Mouse (Mus musculus) limb, embryonic 11.5 days (tissue): ENCODE measurements around the gene Lamb3. TPM values are rescaled to one million over a fixed set of nuclear protein-coding genes. Genes with fewer than 3 reads are reported as not detected.

Source experiments
- ATAC-seq: fragments of 200-750 bp; cut with Nextera tagmentation; 2 replicates; pipeline ENCODE4 v1.8.0; 2017; ENCODE audit warnings: low read depth; ENCODE audit not compliant: insufficient number of reproducible peaks, low FRiP score, low TSS enrichment
- DNase-seq: peaks from one replicate; pipeline ENCODE4 v3.0.0-alpha.2; 2015; ENCODE audit warnings: low spot score
- H3K27ac ChIP-seq: fragments of 300-500 bp; sonication (generic); replicated peaks from 2 replicates; pipeline ENCODE4 v1.5.1; 2014; ENCODE audit warnings: low read depth, mild to moderate bottlenecking, low read length
- H3K27me3 ChIP-seq: fragments of 300-500 bp; sonication (generic); 2 replicates; pipeline ENCODE4 v1.6.1; 2014; ENCODE audit warnings: mild to moderate bottlenecking, low read length, mixed read lengths; ENCODE audit not compliant: control insufficient read depth, insufficient read depth
- H3K36me3 ChIP-seq: fragments of 300-500 bp; sonication (generic); 2 replicates; pipeline ENCODE4 v1.6.1; 2014; ENCODE audit warnings: mild to moderate bottlenecking, low read length, moderate library complexity, mixed read lengths; ENCODE audit not compliant: control insufficient read depth, insufficient read depth
- H3K4me1 ChIP-seq: fragments of 300-500 bp; sonication (generic); 2 replicates; pipeline ENCODE4 v1.6.1; 2014; ENCODE audit warnings: low read length, mixed read lengths; ENCODE audit not compliant: control insufficient read depth, insufficient read depth
- H3K4me2 ChIP-seq: fragments of 300-500 bp; sonication (generic); 2 replicates; pipeline ENCODE4 v1.6.1; 2014; ENCODE audit warnings: low read depth, mild to moderate bottlenecking, moderate library complexity; ENCODE audit not compliant: severe bottlenecking
- H3K4me3 ChIP-seq: fragments of 300-500 bp; sonication (generic); 2 replicates; pipeline ENCODE4 v1.5.1; 2014; ENCODE audit warnings: low read depth, low read length
- H3K9ac ChIP-seq: fragments of 300-500 bp; sonication (generic); 2 replicates; pipeline ENCODE4 v1.6.1; 2014; ENCODE audit warnings: mild to moderate bottlenecking, low read length
- H3K9me3 ChIP-seq: fragments of 300-500 bp; sonication (generic); 2 replicates; pipeline ENCODE4 v1.6.1; 2016; ENCODE audit warnings: low read length; ENCODE audit not compliant: control insufficient read depth
- WGBS: fragments of 180-500 bp; shearing (Covaris S2); extraction: QIAGEN DNeasy Blood & Tissue Kit; methylation state at CpG from one replicate; pipeline ENCODE4 v1.1.7; 2014; 5-methylcytosine and 5-hydroxymethylcytosine counted together
- polyA plus RNA-seq: library from polyadenylated mRNA; unstranded; fragments of >200 nt; fragmentation: Nextera tagmentation; extraction: Ambion mirVana; gene quantifications from 2 replicates; pipeline ENCODE4 v1.2.1, GENCODE M21; 2014

Gene Lamb3
- polyA plus RNA-seq, 1 experiment from 2014 or later = 0.79 TPM

DNA sequence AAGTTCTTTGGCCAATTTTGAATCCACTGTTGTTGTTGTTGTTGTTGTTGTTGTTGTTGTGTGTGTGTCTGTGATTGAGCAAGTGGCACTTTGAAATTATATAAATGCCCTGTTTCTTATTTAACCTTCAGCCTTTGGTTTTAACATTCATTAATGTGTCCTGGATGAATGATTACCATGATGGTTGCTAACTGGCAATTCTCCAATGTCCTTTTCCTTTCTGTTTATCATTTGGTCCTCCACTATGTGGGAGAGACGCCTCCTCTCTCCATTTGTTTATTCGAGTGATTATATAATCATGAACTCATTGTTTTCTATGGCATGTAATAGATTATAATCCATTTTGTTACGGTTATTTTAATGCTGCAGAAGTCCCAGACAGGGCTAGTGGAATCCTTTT lies 23.0 kb downstream of the Lamb3 start:
- H3K36me3 ChIP-seq = no peaks in the 10 kb centered on the region
- H3K4me1 ChIP-seq = no peaks in the 10 kb centered on the region
- no peak overlapping the region for H3K27ac ChIP-seq
- no peak for DNase-seq
- H3K4me2 ChIP-seq = no peak overlapping the region
- H3K4me3 ChIP-seq = no peak overlapping the region
- WGBS = 85% methylated on average over 3 of the region's 3 CpGs
- ATAC-seq = no peak
- H3K27me3 ChIP-seq = no peaks in the 10 kb centered on the region
- H3K9me3 ChIP-seq = no peaks in the 10 kb centered on the region
- no peak overlapping the region for H3K9ac ChIP-seq

GRCm38 (mm10) chr1:193230935-193231334 lies 23.4 kb downstream of the Lamb3 start:
- no peak overlapping the region for H3K4me2 ChIP-seq
- H3K27ac ChIP-seq = no peak overlapping the region
- DNase-seq (no peak), ATAC-seq (no peak)
- H3K9ac ChIP-seq = no peak overlapping the region
- H3K4me3 ChIP-seq = no peak overlapping the region
- H3K27me3 ChIP-seq = no peaks in the 10 kb centered on the region
- no peaks in the 10 kb centered on the region for H3K4me1 ChIP-seq
- H3K36me3 ChIP-seq = no peaks in the 10 kb centered on the region
- 84% methylated on average over 5 of the region's 5 CpGs for WGBS
- H3K9me3 ChIP-seq = no peaks in the 10 kb centered on the region

DNA sequence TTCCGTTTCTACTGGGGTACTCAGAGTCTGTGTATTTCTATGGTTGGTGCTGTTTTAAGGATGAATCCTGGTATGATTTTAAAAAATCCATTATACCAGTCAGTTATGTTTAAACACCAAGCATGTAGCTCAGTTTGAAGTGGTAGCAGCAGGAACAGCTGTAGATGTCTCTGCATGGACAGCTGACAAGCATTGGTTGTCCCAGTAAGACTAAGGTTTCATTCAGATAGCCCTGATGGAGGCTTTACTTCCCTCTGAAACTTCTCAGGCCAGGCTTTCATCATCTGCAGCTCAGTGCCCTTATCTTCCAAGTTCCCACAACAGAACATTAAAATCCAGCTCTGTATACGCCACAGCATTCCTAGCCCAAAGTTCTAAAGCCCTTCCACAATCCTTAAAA lies 25.2 kb downstream of the Lamb3 start:
- DNase-seq (no peak), ATAC-seq (no peak)
- H3K9me3 ChIP-seq = no peaks in the 10 kb centered on the region
- WGBS = 73% methylated on average over 2 of the region's 2 CpGs
- no peak overlapping the region for H3K4me2 ChIP-seq
- H3K36me3 ChIP-seq = no peaks in the 10 kb centered on the region
- no peak overlapping the region for H3K9ac ChIP-seq
- H3K4me3 ChIP-seq = no peak overlapping the region
- no peaks in the 10 kb centered on the region for H3K4me1 ChIP-seq
- no peaks in the 10 kb centered on the region for H3K27me3 ChIP-seq
- no peak overlapping the region for H3K27ac ChIP-seq

DNA sequence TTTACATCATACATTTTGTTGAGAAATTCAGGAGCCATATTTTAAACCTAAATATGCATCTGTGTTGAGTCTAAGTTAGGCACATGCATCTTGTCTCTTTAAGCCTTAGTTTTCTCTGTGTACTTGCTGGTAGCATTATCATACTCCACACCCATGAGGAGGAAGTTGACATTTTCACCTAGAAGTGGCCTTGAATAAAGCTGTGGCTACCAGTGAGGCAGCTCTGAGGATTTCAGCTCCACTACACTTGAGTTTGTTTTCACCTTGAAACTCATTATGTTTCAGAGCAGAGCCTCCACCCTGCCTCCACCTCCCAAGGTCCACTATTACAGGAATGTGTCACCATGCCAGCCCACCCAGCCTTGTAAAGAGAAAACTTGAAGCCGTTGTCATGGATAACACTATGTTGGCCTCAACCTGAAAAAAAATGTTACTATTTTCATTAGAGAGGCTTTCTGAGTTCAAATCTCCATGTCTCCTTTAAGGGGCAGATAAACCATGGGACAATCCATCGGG lies 26.7 kb downstream of the Lamb3 start:
- WGBS = 92% methylated on average over 2 of the region's 2 CpGs
- DNase-seq (no peak), ATAC-seq (no peak)
- no peak overlapping the region for H3K27ac ChIP-seq
- no peak overlapping the region for H3K4me2 ChIP-seq
- H3K4me3 ChIP-seq = no peak overlapping the region
- no peaks in the 10 kb centered on the region for H3K36me3 ChIP-seq
- no peak overlapping the region for H3K9ac ChIP-seq
- no peaks in the 10 kb centered on the region for H3K4me1 ChIP-seq
- no peaks in the 10 kb centered on the region for H3K9me3 ChIP-seq
- no peaks in the 10 kb centered on the region for H3K27me3 ChIP-seq

GRCm38 (mm10) chr1:193234930-193235329 lies 27.4 kb downstream of the Lamb3 start:
- Histone ChIP-seq H3K4me2 (no peak overlapping the region), H3K9me3 (no peaks in the 10 kb centered on the region), H3K36me3 (no peaks in the 10 kb centered on the region), H3K9ac (no peak overlapping the region), H3K27me3 (no peaks in the 10 kb centered on the region), H3K4me3 (no peak overlapping the region), H3K27ac (no peak overlapping the region), H3K4me1 (no peaks in the 10 kb centered on the region)
- 89% methylated on average over 7 of the region's 7 CpGs for WGBS
- DNase-seq (no peak), ATAC-seq (no peak)

DNA sequence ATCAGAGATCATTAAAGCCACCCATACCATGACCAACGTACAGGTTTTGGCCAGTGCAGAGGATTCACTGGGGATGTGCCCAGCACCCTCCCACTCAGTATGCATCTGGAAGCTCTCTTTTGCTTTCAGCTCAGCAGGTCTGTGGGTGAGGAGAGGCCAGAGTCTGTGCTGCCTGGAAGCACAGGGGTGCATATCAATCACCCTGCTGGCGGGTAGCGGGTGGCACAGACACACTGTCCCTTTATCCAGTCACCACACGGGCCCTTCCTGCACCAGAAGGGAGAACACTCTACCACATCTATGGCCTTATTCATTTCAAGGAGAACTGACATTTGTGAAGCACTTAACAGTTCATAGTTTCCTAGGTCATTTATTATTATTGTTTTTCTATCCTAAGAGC lies 30.9 kb downstream of the Lamb3 start:
- H3K4me3 ChIP-seq = no peak overlapping the region
- no peak for DNase-seq
- WGBS = 50% methylated on average over 4 of the region's 4 CpGs
- no peaks in the 10 kb centered on the region for H3K27me3 ChIP-seq
- H3K9me3 ChIP-seq = no peaks in the 10 kb centered on the region
- H3K36me3 ChIP-seq = no peaks in the 10 kb centered on the region
- no peak overlapping the region for H3K9ac ChIP-seq
- H3K4me2 ChIP-seq = no peak overlapping the region
- H3K27ac ChIP-seq = no peak overlapping the region
- no peak for ATAC-seq
- no peaks in the 10 kb centered on the region for H3K4me1 ChIP-seq

DNA sequence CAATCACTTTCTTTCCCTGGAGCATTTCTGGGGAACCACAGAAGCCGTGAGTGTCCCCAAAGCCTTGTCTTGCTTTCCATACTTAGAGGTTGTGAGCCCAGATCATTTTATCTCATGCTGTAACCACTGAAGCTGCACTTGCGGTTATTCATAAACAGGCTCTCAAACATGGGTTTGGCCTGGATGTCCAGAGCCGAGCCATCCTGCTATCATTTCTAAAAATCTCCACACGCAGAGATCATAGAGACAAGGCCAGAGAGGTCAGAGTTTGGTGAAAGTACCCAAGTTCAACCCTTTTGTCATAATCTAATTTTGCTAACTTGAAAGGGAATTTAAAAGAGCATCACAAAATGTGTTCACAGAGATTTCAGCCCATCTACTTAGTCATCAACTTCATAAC lies 33.9 kb downstream of the Lamb3 start:
- Histone ChIP-seq H3K9ac (no peak overlapping the region), H3K27me3 (no peaks in the 10 kb centered on the region), H3K9me3 (no peaks in the 10 kb centered on the region), H3K27ac (no peak overlapping the region), H3K4me1 (no peaks in the 10 kb centered on the region), H3K4me2 (no peak overlapping the region), H3K4me3 (no peak overlapping the region), H3K36me3 (no peaks in the 10 kb centered on the region)
- no peak for DNase-seq
- 87% methylated on average over 4 of the region's 4 CpGs for WGBS
- ATAC-seq = no peak

DNA sequence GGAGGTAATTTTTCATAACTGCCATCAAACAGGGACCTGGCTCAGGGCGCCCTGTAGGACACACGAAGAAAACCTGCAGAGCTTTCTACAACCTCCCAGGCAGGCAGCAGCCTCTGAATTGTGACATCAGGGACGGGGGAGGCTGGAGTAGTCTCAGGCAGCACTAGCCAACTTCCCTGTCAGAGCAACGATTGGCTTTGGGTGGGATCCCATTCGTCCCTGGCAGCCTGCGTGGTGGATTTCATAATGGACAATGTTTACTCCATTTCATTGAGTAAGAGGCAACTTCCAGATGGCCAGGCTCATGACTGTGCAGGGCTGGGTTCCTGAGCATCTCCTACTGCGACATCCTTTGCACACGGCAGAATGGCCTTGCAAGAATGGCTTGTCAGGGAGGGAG lies 34.7 kb downstream of the Lamb3 start:
- no peaks in the 10 kb centered on the region for H3K4me1 ChIP-seq
- no peaks in the 10 kb centered on the region for H3K9me3 ChIP-seq
- H3K36me3 ChIP-seq = no peaks in the 10 kb centered on the region
- ATAC-seq (no peak), DNase-seq (no peak)
- no peak overlapping the region for H3K9ac ChIP-seq
- H3K4me2 ChIP-seq = no peak overlapping the region
- H3K27ac ChIP-seq = no peak overlapping the region
- 82% methylated on average over 8 of the region's 8 CpGs for WGBS
- H3K4me3 ChIP-seq = no peak overlapping the region
- no peaks in the 10 kb centered on the region for H3K27me3 ChIP-seq

DNA sequence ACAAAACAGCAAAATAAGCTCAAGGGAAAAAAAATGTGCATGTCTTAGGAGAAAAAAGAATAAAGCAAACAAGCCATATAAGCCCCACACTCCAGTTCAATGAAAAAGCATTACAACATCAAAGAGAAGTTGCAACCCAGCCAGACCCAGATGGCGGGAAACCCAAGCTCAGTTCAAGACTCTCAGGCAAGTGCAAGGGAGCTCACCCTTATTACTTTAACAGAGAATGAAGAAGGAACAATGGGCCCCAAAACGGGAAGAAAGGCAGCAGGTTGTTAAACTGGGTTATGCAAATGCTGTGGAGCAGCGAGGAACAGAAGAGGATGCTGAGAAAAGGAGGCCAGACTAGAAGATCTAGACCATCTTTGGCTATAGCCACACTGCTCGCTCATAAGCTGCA lies 35.4 kb downstream of the Lamb3 start:
- ATAC-seq (no peak), DNase-seq (no peak)
- no peak overlapping the region for H3K9ac ChIP-seq
- no peaks in the 10 kb centered on the region for H3K36me3 ChIP-seq
- no peaks in the 10 kb centered on the region for H3K9me3 ChIP-seq
- H3K27me3 ChIP-seq = no peaks in the 10 kb centered on the region
- H3K4me1 ChIP-seq = no peaks in the 10 kb centered on the region
- WGBS = 65% methylated on average over 4 of the region's 4 CpGs
- no peak overlapping the region for H3K27ac ChIP-seq
- H3K4me2 ChIP-seq = no peak overlapping the region
- no peak overlapping the region for H3K4me3 ChIP-seq
